In the genomic region with DNA sequence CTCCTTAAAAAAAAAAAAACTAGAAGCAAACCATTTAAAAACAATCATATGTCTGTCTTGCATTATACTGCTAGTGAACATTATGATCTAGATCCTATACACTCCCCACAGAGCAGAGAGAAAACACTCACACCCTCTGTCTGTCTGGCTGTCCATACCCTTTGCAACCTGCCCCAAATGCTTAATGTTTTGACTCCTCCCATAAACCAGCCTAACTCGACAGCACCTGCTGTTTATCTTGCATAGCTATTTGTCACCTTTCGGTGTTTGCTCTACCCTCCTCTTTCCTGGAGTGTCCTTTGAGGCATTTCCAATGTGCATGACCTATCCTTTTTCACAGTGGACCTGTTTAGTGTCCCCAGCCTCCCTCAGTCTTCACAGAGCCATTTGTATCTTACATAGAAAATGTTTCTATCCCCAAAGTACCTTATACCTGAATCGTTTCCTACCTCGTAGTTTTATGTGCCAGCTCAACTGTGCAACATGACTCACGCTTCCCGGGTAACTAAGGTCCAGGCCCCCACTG, we compare ENCODE assay signal across 8 mouse cellular contexts. TPM values are rescaled to one million over a fixed set of nuclear protein-coding genes. Genes with fewer than 3 reads are reported as not detected.
DNase-seq lines count a peak whose midpoint lies in the region; ATAC-seq and TF ChIP-seq lines count a peak whose summit lies in the region.

No protein-coding gene starts in this region.

- WGBS in lung, postnatal 0 days = 7% methylated on average over 6 of the region's 6 CpGs
- WGBS in forebrain, embryonic 10.5 days = 15% methylated on average over 6 of the region's 6 CpGs
- 7% methylated on average over 6 of the region's 6 CpGs for WGBS in limb, embryonic 15.5 days
- 6% methylated on average over 6 of the region's 6 CpGs for WGBS in stomach, embryonic 14.5 days

- H3K4me3 ChIP-seq in lung, postnatal 0 days (ENCODE audit: low read depth, low read length) = peak overlapping the region; percentile 62
- H3K4me3 ChIP-seq in forebrain, embryonic 10.5 days = peak overlapping the region; percentile 87
- peak overlapping the region; percentile 57 for H3K4me3 ChIP-seq in limb, embryonic 15.5 days
- peak overlapping the region; percentile 69 for H3K4me3 ChIP-seq in stomach, embryonic 14.5 days (ENCODE audit: low read depth, low read length)

- no peak for TF ChIP-seq CTCF in lung, postnatal 0 days (IDR thresholded peaks at IDR 0.05)

- no peaks in the 10 kb centered on the region for H3K36me3 ChIP-seq in lung, postnatal 0 days (ENCODE audit: insufficient read depth, low read length)
- peaks cover 29% of the 10 kb centered on the region for H3K36me3 ChIP-seq in forebrain, embryonic 10.5 days (replicated peaks)
- peaks cover 32% of the 10 kb centered on the region for H3K36me3 ChIP-seq in limb, embryonic 15.5 days
- H3K36me3 ChIP-seq in stomach, embryonic 14.5 days (ENCODE audit: control insufficient read depth, insufficient read depth, low read length) = peaks cover 4% of the 10 kb centered on the region; the same call in 1 of the 2 replicates

- H3K27me3 ChIP-seq in lung, postnatal 0 days (replicated peaks; ENCODE audit: insufficient read depth, low read length) = no peaks in the 10 kb centered on the region
- no peaks in the 10 kb centered on the region for H3K27me3 ChIP-seq in forebrain, embryonic 10.5 days (ENCODE audit: poor library complexity, severe bottlenecking)
- H3K27me3 ChIP-seq in limb, embryonic 15.5 days = no peaks in the 10 kb centered on the region
- no peaks in the 10 kb centered on the region for H3K27me3 ChIP-seq in stomach, embryonic 14.5 days (ENCODE audit: control insufficient read depth, insufficient read depth, low read length)

- 0 out of 2 replicates have a peak, but pooled peaks have one; percentile 7 for ATAC-seq in lung, postnatal 0 days
- ATAC-seq in limb, embryonic 15.5 days (ENCODE audit: insufficient number of reproducible peaks, low FRiP score, low TSS enrichment, low read depth) = no peak
- no peak for ATAC-seq in stomach, embryonic 14.5 days (ENCODE audit: insufficient number of reproducible peaks, insufficient read depth, low FRiP score, low read depth)

- peak overlapping the region; percentile 64; the same call in 1 of the 2 replicates for H3K9ac ChIP-seq in lung, postnatal 0 days (replicated peaks; ENCODE audit: low read depth)
- peak overlapping the region; percentile 65 for H3K9ac ChIP-seq in limb, embryonic 15.5 days
- no peak overlapping the region for H3K9ac ChIP-seq in stomach, embryonic 14.5 days (replicated peaks; ENCODE audit: low read depth, low read length)

- DNase-seq in lung, postnatal 0 days (ENCODE audit: low spot score) = no peak
- no peak for DNase-seq in lung, adult 18-20 months
- no peak for DNase-seq in forebrain, embryonic 10.5 days (ENCODE audit: extremely low spot score, low spot score)
- DNase-seq in left cerebral cortex, adult 9 months (ENCODE audit: low spot score in 2 of 2) = no peak
- no peak for DNase-seq in layer of hippocampus, adult 18-20 months (ENCODE audit: low spot score in 2 of 2)
- DNase-seq in thymus, postnatal 14 days = no peak

- no peaks in the 10 kb centered on the region for H3K9me3 ChIP-seq in lung, postnatal 0 days (ENCODE audit: low read length)
- no peaks in the 10 kb centered on the region for H3K9me3 ChIP-seq in forebrain, embryonic 10.5 days
- H3K9me3 ChIP-seq in limb, embryonic 15.5 days = no peaks in the 10 kb centered on the region
- H3K9me3 ChIP-seq in stomach, embryonic 14.5 days (ENCODE audit: control insufficient read depth, low read depth, low read length) = no peaks in the 10 kb centered on the region

- no peak overlapping the region for H3K27ac ChIP-seq in lung, postnatal 0 days (ENCODE audit: low read length)
- H3K27ac ChIP-seq in forebrain, embryonic 10.5 days = peak overlapping the region; percentile 96
- peak overlapping the region; percentile 75; the same call in 1 of the 2 replicates for H3K27ac ChIP-seq in limb, embryonic 15.5 days
- peak overlapping the region; percentile 15; the same call in 1 of the 2 replicates for H3K27ac ChIP-seq in stomach, embryonic 14.5 days (ENCODE audit: low read length)

- no peak for TF ChIP-seq EP300 in lung, postnatal 0 days (IDR thresholded peaks at IDR 0.05)

- H3K4me2 ChIP-seq in lung, postnatal 0 days (replicated peaks; ENCODE audit: low read depth, low read length) = peak overlapping the region; percentile 87
- H3K4me2 ChIP-seq in limb, embryonic 15.5 days = peak overlapping the region; percentile 67
- H3K4me2 ChIP-seq in stomach, embryonic 14.5 days (replicated peaks; ENCODE audit: low read depth, low read length) = peak overlapping the region; percentile 91

- H3K4me1 ChIP-seq in lung, postnatal 0 days (ENCODE audit: insufficient read depth, low read depth, low read length) = peaks cover 2% of the 10 kb centered on the region; the same call in 1 of the 2 replicates
- H3K4me1 ChIP-seq in forebrain, embryonic 10.5 days = peaks cover 17% of the 10 kb centered on the region
- H3K4me1 ChIP-seq in limb, embryonic 15.5 days = peaks cover 10% of the 10 kb centered on the region
- 0 out of 2 replicates have a peak, but pooled peaks cover 2% of the 10 kb centered on the region for H3K4me1 ChIP-seq in stomach, embryonic 14.5 days (ENCODE audit: control insufficient read depth, insufficient read depth, low read length)

RNA-seq across cellular contexts. Expression of a gene that starts 0.4 kb away (rescaled TPM):
- 47.2 and 50.4 TPM in 2 replicates for polyA plus RNA-seq in lung, postnatal 0 days (2015; fragmentation: Nextera tagmentation; extraction: Ambion mirVana)
- polyA plus RNA-seq in forebrain, embryonic 10.5 days (2016; fragmentation: Nextera tagmentation; extraction: Ambion mirVana) = 225 and 235 TPM in 2 replicates
- 168 and 185 TPM in 2 replicates for polyA plus RNA-seq in limb, embryonic 15.5 days (2015; fragmentation: Nextera tagmentation; extraction: Ambion mirVana)
- polyA plus RNA-seq in stomach, embryonic 14.5 days (2014; fragmentation: Nextera tagmentation; extraction: Ambion mirVana) = 166 and 173 TPM in 2 replicates
- 100 to 1,000 TPM; 286 to 295 TPM for total RNA-seq in layer of hippocampus, adult 18-20 months (2021)

RNA-seq across cellular contexts. Expression of a gene that starts 18.2 kb away (rescaled TPM):
- polyA plus RNA-seq in lung, postnatal 0 days (2015; fragmentation: Nextera tagmentation; extraction: Ambion mirVana) = not detected in 2 replicates
- not detected in 2 replicates for polyA plus RNA-seq in forebrain, embryonic 10.5 days (2016; fragmentation: Nextera tagmentation; extraction: Ambion mirVana)
- not detected in 2 replicates for polyA plus RNA-seq in limb, embryonic 15.5 days (2015; fragmentation: Nextera tagmentation; extraction: Ambion mirVana)
- polyA plus RNA-seq in stomach, embryonic 14.5 days (2014; fragmentation: Nextera tagmentation; extraction: Ambion mirVana) = 7.0 and 7.2 TPM in 2 replicates
- total RNA-seq in layer of hippocampus, adult 18-20 months (2021) = not detected

RNA-seq across cellular contexts. Expression of a gene that starts 36.4 kb away (rescaled TPM):
- polyA plus RNA-seq in lung, postnatal 0 days (2015; fragmentation: Nextera tagmentation; extraction: Ambion mirVana) = 5.6 and 6.5 TPM in 2 replicates
- polyA plus RNA-seq in forebrain, embryonic 10.5 days (2016; fragmentation: Nextera tagmentation; extraction: Ambion mirVana) = 17.7 and 19.5 TPM in 2 replicates
- polyA plus RNA-seq in limb, embryonic 15.5 days (2015; fragmentation: Nextera tagmentation; extraction: Ambion mirVana) = 10.7 and 11.9 TPM in 2 replicates
- polyA plus RNA-seq in stomach, embryonic 14.5 days (2014; fragmentation: Nextera tagmentation; extraction: Ambion mirVana) = 19.6 and 21.0 TPM in 2 replicates
- 100 to 1,000 TPM; 171 to 187 TPM for total RNA-seq in layer of hippocampus, adult 18-20 months (2021)

RNA-seq across cellular contexts. Expression of a gene that starts 48.3 kb away (rescaled TPM):
- 3.6 and 4.1 TPM in 2 replicates for polyA plus RNA-seq in lung, postnatal 0 days (2015; fragmentation: Nextera tagmentation; extraction: Ambion mirVana)
- polyA plus RNA-seq in forebrain, embryonic 10.5 days (2016; fragmentation: Nextera tagmentation; extraction: Ambion mirVana) = 11.2 and 13.5 TPM in 2 replicates
- 6.8 and 7.4 TPM in 2 replicates for polyA plus RNA-seq in limb, embryonic 15.5 days (2015; fragmentation: Nextera tagmentation; extraction: Ambion mirVana)
- polyA plus RNA-seq in stomach, embryonic 14.5 days (2014; fragmentation: Nextera tagmentation; extraction: Ambion mirVana) = 6.9 and 8.1 TPM in 2 replicates
- total RNA-seq in layer of hippocampus, adult 18-20 months (2021) = 10 to 100 TPM; 18.6 to 19.6 TPM
